Mouse (Mus musculus) stomach, embryonic 16.5 days (tissue): ENCODE results near the gene Pbx1. TPM values are rescaled to one million over a fixed set of nuclear protein-coding genes. Genes with fewer than 3 reads are reported as not detected.

Experiments
- ATAC-seq: fragments of 200-750 bp; cut with Nextera tagmentation; 2 replicates; pipeline ENCODE4 v1.8.0; 2017; ENCODE audit warnings: moderate number of reproducible peaks, moderate TSS enrichment; ENCODE audit not compliant: insufficient read depth, low FRiP score
- H3K27ac ChIP-seq: fragments of 300-500 bp; sonication (generic); 2 replicates; pipeline ENCODE4 v1.5.1; 2014; ENCODE audit warnings: low read length
- H3K27me3 ChIP-seq: fragments of 300-500 bp; sonication (generic); 2 replicates; pipeline ENCODE4 v1.6.1; 2014; ENCODE audit warnings: low read length, control low read depth, mixed read lengths; ENCODE audit not compliant: control insufficient read depth, insufficient read depth
- H3K36me3 ChIP-seq: fragments of 300-500 bp; sonication (generic); 2 replicates; pipeline ENCODE4 v1.6.1; 2014; ENCODE audit warnings: low read length; ENCODE audit not compliant: control insufficient read depth, insufficient read depth
- H3K4me1 ChIP-seq: fragments of 300-500 bp; sonication (generic); 2 replicates; pipeline ENCODE4 v1.6.1; 2014; ENCODE audit warnings: low read length, control low read depth, mixed read lengths; ENCODE audit not compliant: control insufficient read depth, insufficient read depth
- H3K4me2 ChIP-seq: fragments of 300-500 bp; sonication (generic); 2 replicates; pipeline ENCODE4 v1.6.1; 2014; ENCODE audit warnings: low read depth, low read length, mixed read lengths
- H3K4me3 ChIP-seq: fragments of 300-500 bp; sonication (generic); replicated peaks from 2 replicates; pipeline ENCODE4 v1.5.1; 2014; ENCODE audit warnings: mild to moderate bottlenecking, low read length
- H3K9ac ChIP-seq: fragments of 300-500 bp; sonication (generic); 2 replicates; pipeline ENCODE4 v1.6.1; 2014; ENCODE audit warnings: low read length
- H3K9me3 ChIP-seq: fragments of 300-500 bp; sonication (generic); replicated peaks from 2 replicates; pipeline ENCODE4 v1.6.1; 2016; ENCODE audit warnings: low read length, control low read depth; ENCODE audit not compliant: control insufficient read depth
- WGBS: fragments of 180-500 bp; shearing (Covaris S2); extraction: QIAGEN DNeasy Blood & Tissue Kit; methylation state at CpG from one replicate; pipeline ENCODE4 v1.1.7; 2014; 5-methylcytosine and 5-hydroxymethylcytosine counted together
- polyA plus RNA-seq: library from polyadenylated mRNA; unstranded; fragments of >200 nt; fragmentation: Nextera tagmentation; extraction: Ambion mirVana; gene quantifications from 2 replicates; pipeline ENCODE4 v1.2.1, GENCODE M21; 2015

The Pbx1 gene
- polyA plus RNA-seq, 1 experiment from 2014 or later, result 35.6 TPM

GRCm38 (mm10) chr1:168428255-168428654, 3.8 kb downstream of the Pbx1 start:
- H3K36me3 ChIP-seq, result no peaks in the 10 kb centered on the region
- peak overlapping the region; percentile 66 for H3K9ac ChIP-seq
- H3K4me1 ChIP-seq, result peaks cover 33% of the 10 kb centered on the region
- no peak for ATAC-seq
- H3K4me3 ChIP-seq, result peak overlapping the region; percentile 88
- H3K9me3 ChIP-seq, result no peaks in the 10 kb centered on the region
- peak overlapping the region; percentile 4; the same call in 1 of the 2 replicates for H3K27ac ChIP-seq
- peak overlapping the region; percentile 76 for H3K4me2 ChIP-seq
- no peaks in the 10 kb centered on the region for H3K27me3 ChIP-seq
- 23% methylated on average over 6 of the region's 6 CpGs for WGBS

DNA sequence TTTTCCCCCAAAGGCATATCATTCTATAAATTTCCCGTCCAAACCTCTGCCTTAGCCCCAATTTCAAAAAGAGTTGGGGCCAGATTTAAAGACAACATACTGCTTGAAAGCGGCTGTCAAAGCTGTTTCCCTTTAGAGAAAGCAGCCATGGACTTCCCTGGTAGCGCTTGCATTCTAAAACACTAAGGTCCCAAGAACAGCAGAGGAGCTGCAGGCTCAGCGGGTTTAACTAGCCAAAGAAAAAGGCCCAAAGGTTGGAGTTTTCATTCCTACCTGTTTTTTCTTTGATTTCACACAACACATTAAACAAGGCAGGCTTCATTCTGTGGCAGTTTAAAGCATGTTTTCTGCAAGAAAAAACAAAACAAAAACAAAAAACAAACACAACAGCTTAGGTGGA, 4.5 kb downstream of the Pbx1 start:
- Histone ChIP-seq H3K9me3 (no peaks in the 10 kb centered on the region), H3K4me2 (peak overlapping the region; percentile 76), H3K27me3 (no peaks in the 10 kb centered on the region), H3K36me3 (no peaks in the 10 kb centered on the region), H3K9ac (peak overlapping the region; percentile 62), H3K27ac (0 out of 2 replicates have a peak overlapping the region, but pooled peaks have one; percentile 0), H3K4me1 (peaks cover 36% of the 10 kb centered on the region), H3K4me3 (peak overlapping the region; percentile 88)
- 23% methylated on average over 4 of the region's 4 CpGs for WGBS
- no peak for ATAC-seq

- Histone ChIP-seq H3K4me1 (peaks cover 36% of the 10 kb centered on the region), H3K9me3 (no peaks in the 10 kb centered on the region), H3K4me3 (peak overlapping the region; percentile 88), H3K27ac (no peak overlapping the region), H3K27me3 (no peaks in the 10 kb centered on the region), H3K9ac (peak overlapping the region; percentile 62), H3K36me3 (no peaks in the 10 kb centered on the region), H3K4me2 (peak overlapping the region; percentile 76)
- no peak for ATAC-seq
- WGBS, result 31% methylated on average over 9 of the region's 9 CpGs
Observed at GRCm38 (mm10) chr1:168426900-168427299, 5.2 kb downstream of the Pbx1 start.

GRCm38 (mm10) chr1:168426281-168426680, 5.8 kb downstream of the Pbx1 start:
- Histone ChIP-seq H3K4me2 (peak overlapping the region; percentile 76), H3K4me3 (peak overlapping the region; percentile 88), H3K9me3 (no peaks in the 10 kb centered on the region), H3K9ac (peak overlapping the region; percentile 62), H3K36me3 (no peaks in the 10 kb centered on the region), H3K27me3 (no peaks in the 10 kb centered on the region), H3K4me1 (peaks cover 36% of the 10 kb centered on the region), H3K27ac (no peak overlapping the region)
- no peak for ATAC-seq
- WGBS, result 45% methylated on average over 7 of the region's 7 CpGs

DNA sequence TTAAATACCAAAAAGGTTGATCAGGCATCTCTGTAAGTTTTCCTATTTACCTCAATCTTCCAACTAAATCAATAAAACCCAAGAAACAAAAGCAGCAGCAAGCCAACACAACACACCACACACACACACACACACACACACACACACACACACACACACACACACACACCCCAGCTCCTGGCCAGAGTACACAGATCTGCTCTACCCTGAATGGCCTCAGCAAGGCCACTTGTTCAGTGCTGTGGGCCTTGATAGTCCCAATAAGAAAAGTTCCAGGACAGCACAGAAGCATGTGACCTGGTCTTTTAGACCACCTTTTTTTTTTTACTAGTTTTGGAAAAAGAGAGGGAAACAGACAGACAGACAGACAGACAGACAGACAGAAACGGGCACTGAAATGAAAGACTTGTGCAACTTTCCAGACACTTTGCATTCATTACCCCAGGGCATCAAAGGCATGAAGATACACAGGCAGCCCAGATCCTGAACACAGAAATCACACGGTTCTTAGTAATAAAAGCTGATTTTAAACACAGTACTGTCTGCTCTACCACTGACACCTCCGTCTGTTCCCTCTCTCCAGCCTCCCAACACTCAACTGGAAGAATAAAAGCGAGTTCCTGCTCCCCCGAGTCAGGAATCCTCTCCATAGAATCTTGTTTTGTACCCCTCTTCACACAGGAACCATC, 6.9 kb downstream of the Pbx1 start:
- ATAC-seq, result no peak; the same call in 1 of the 2 replicates
- H3K4me1 ChIP-seq, result peaks cover 36% of the 10 kb centered on the region
- 0 out of 2 replicates have a peak overlapping the region, but pooled peaks have one; percentile 9 for H3K4me3 ChIP-seq
- no peaks in the 10 kb centered on the region for H3K27me3 ChIP-seq
- 43% methylated on average over 5 of the region's 5 CpGs for WGBS
- no peak overlapping the region for H3K27ac ChIP-seq
- no peak overlapping the region for H3K9ac ChIP-seq
- H3K4me2 ChIP-seq, result peak overlapping the region; percentile 34
- no peaks in the 10 kb centered on the region for H3K36me3 ChIP-seq
- no peaks in the 10 kb centered on the region for H3K9me3 ChIP-seq

GRCm38 (mm10) chr1:168423389-168423930, 8.6 kb downstream of the Pbx1 start:
- Histone ChIP-seq H3K27ac (peak overlapping the region; percentile 3; the same call in 1 of the 2 replicates), H3K36me3 (no peaks in the 10 kb centered on the region), H3K4me1 (peaks cover 35% of the 10 kb centered on the region), H3K4me2 (peak overlapping the region; percentile 30), H3K9me3 (no peaks in the 10 kb centered on the region), H3K9ac (no peak overlapping the region), H3K4me3 (no peak overlapping the region), H3K27me3 (no peaks in the 10 kb centered on the region)
- no peak for ATAC-seq
- WGBS, result 58% methylated on average over 11 of the region's 11 CpGs

DNA sequence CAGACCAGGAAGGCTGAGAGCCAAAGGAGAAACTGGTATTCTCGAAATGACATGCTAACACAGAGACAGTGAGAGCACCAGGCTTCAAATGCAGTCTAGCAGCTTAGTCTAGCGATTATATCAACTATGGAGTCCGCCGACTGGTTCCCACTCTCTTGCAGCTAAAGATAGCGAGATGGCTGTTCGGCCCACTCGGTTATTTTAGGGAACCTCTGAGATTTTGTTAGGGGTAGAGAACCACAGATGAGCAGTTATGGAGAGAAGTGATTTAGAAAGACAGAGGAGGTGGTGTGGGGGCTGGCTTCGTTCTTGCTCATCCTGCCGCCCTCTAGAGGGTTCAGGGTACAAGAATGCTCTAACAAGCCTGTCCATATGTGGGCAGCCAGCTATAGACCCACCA, 13.2 kb downstream of the Pbx1 start:
- Histone ChIP-seq H3K4me1 (peaks cover 22% of the 10 kb centered on the region), H3K9ac (no peak overlapping the region), H3K4me3 (no peak overlapping the region), H3K27me3 (no peaks in the 10 kb centered on the region), H3K4me2 (no peak overlapping the region), H3K27ac (no peak overlapping the region), H3K36me3 (no peaks in the 10 kb centered on the region), H3K9me3 (no peaks in the 10 kb centered on the region)
- ATAC-seq, result no peak
- 81% methylated on average over 9 of the region's 9 CpGs for WGBS

DNA sequence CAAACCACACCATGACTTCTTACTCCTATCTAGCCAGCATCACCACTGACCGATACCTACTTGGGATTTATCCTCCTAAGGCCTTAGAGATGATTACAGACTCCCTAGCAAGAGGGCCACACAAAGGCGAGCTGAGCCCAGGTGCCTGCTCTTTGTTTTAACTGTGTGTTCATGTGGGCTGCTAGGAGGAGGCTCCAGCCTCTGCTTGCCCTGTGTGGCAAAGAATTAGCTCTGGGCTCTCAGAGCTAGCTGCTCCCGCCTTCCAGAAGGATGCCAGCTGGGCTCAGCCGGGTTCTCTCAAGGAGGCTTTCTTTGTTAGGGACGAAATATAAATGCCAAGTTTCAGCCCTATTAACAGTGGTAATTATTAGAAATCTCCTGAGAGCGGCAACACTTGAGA, 14.4 kb downstream of the Pbx1 start:
- no peak overlapping the region for H3K4me2 ChIP-seq
- no peaks in the 10 kb centered on the region for H3K36me3 ChIP-seq
- peak overlapping the region; percentile 50; the same call in 1 of the 2 replicates for H3K27ac ChIP-seq
- 55% methylated on average over 6 of the region's 6 CpGs for WGBS
- 0 out of 2 replicates have a peak overlapping the region, but pooled peaks have one; percentile 13 for H3K9ac ChIP-seq
- no peak overlapping the region for H3K4me3 ChIP-seq
- no peak for ATAC-seq
- no peaks in the 10 kb centered on the region for H3K9me3 ChIP-seq
- H3K4me1 ChIP-seq, result peaks cover 14% of the 10 kb centered on the region
- no peaks in the 10 kb centered on the region for H3K27me3 ChIP-seq

- no peaks in the 10 kb centered on the region for H3K9me3 ChIP-seq
- peaks cover 15% of the 10 kb centered on the region for H3K4me1 ChIP-seq
- no peaks in the 10 kb centered on the region for H3K36me3 ChIP-seq
- no peaks in the 10 kb centered on the region for H3K27me3 ChIP-seq
- no peak overlapping the region for H3K27ac ChIP-seq
- no peak overlapping the region for H3K4me3 ChIP-seq
- WGBS, result 27% methylated on average over 11 of the region's 11 CpGs
- ATAC-seq, result peak; percentile 40; the same call in 1 of the 2 replicates
- no peak overlapping the region for H3K4me2 ChIP-seq
- H3K9ac ChIP-seq, result 0 out of 2 replicates have a peak overlapping the region, but pooled peaks have one; percentile 13
Observed at GRCm38 (mm10) chr1:168416729-168417437, 15.2 kb downstream of the Pbx1 start.
